Mouse (Mus musculus) thymus, adult 2 months (tissue): ENCODE results near the gene Dcakd.

ENCODE experiments used
- CTCF ChIP-seq: fragments of 200-500 bp; IDR thresholded peaks from 2 replicates; pipeline ENCODE4 v1.5.1; 2012; ENCODE audit warnings: mild to moderate bottlenecking, control low read depth, low read length, moderate library complexity, borderline replicate concordance; ENCODE audit not compliant: control insufficient read depth, poor library complexity, insufficient read depth; ENCODE audit errors: extremely low read depth
- POLR2A ChIP-seq: fragments of 200-500 bp; IDR thresholded peaks from 2 replicates; pipeline ENCODE4 v1.6.1; 2012; ENCODE audit warnings: mild to moderate bottlenecking, low read length, control low read depth, moderate library complexity; ENCODE audit not compliant: control insufficient read depth, poor library complexity, insufficient read depth; ENCODE audit errors: extremely low read depth

DNA sequence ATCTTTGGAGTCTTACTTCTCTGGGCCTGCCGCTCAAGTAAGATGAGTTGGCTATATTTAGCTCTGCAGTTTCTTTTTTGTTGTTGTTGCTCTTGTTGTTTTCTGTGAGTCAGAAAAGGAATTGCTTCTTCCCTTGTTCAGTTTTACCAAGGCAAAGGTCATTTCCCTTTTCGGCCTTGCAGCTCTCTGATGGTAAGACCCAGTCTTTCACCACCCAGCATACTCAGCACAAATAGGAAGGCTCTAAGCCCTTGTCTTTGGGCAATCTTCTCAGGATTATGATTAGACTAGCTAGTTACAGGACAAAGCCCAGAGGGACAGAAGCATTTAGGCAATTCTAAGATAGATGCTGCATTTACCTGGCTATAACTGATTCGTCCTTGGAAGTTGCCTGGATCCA, 1.2 kb downstream of the Dcakd start:
- TF ChIP-seq CTCF (no peak), POLR2A (no peak)
